Mouse (Mus musculus) bone marrow macrophage, adult 2 months (primary cell): ENCODE results near the gene Qsox2.

Experiments used
- CTCF ChIP-seq: IDR thresholded peaks from 2 replicates; pipeline ENCODE4 v1.5.1; 2012; ENCODE audit warnings: low read depth, mild to moderate bottlenecking, low read length, moderate library complexity
- POLR2A ChIP-seq: IDR thresholded peaks from 2 replicates; pipeline ENCODE4 v1.6.1; 2012; ENCODE audit warnings: mild to moderate bottlenecking, low read depth, low read length, borderline replicate concordance

- TF ChIP-seq POLR2A: no peak
- TF ChIP-seq CTCF: no peak
Observed at GRCm38 (mm10) chr2:26168843-26169579, 68.3 kb downstream of the Qsox2 start.
